Mouse (Mus musculus) layer of hippocampus, postnatal 10 days (tissue): ENCODE data around the gene Rreb1. TPM values are rescaled to one million over a fixed set of nuclear protein-coding genes. Genes with fewer than 3 reads are reported as not detected.

Experiments
- DNase-seq, 2 experiments: peaks; one replicate each; pipeline ENCODE4 v3.0.0; 2021; ENCODE audit warnings: low spot score in 2 of 2
- total RNA-seq, 2 experiments: library from RNA; stranded (reverse); gene quantifications; 2 replicates each; pipeline ENCODE4 v1.2.3; 2021

Rreb1 gene
- total RNA-seq, 2 experiments from 2014 or later: 22.9 to 27.5 TPM

- no peak for DNase-seq
These were observed 130.3 kb downstream of the Rreb1 start for GRCm38 (mm10) chr13:37908493-37908892.

GRCm38 (mm10) chr13:37909225-37909624 is 131.0 kb downstream of the Rreb1 start:
- DNase-seq: no peak

- DNase-seq: no peak
These were observed 133.8 kb downstream of the Rreb1 start for GRCm38 (mm10) chr13:37912011-37912410.

- no peak for DNase-seq
These were observed 134.6 kb downstream of the Rreb1 start for GRCm38 (mm10) chr13:37912591-37913467.

GRCm38 (mm10) chr13:37913963-37914362 is 135.8 kb downstream of the Rreb1 start:
- no peak for DNase-seq

GRCm38 (mm10) chr13:37918336-37919261 is 140.4 kb downstream of the Rreb1 start:
- no peak for DNase-seq

- DNase-seq: no peak
These were observed 141.6 kb downstream of the Rreb1 start for GRCm38 (mm10) chr13:37919711-37920277.

GRCm38 (mm10) chr13:37920727-37921126 is 142.5 kb downstream of the Rreb1 start:
- no peak for DNase-seq

GRCm38 (mm10) chr13:37923091-37923490 is 144.9 kb downstream of the Rreb1 start:
- no peak for DNase-seq

GRCm38 (mm10) chr13:37923643-37924460 is 145.7 kb downstream of the Rreb1 start:
- no peak for DNase-seq

GRCm38 (mm10) chr13:37924461-37924948 is 146.3 kb downstream of the Rreb1 start:
- DNase-seq: no peak

GRCm38 (mm10) chr13:37926394-37926793 is 148.2 kb downstream of the Rreb1 start:
- no peak for DNase-seq

- no peak for DNase-seq
These were observed 151.3 kb downstream of the Rreb1 start for GRCm38 (mm10) chr13:37929532-37929931.

- no peak for DNase-seq
These were observed 151.9 kb downstream of the Rreb1 start for GRCm38 (mm10) chr13:37930091-37930490.

GRCm38 (mm10) chr13:37930621-37931020 is 152.4 kb downstream of the Rreb1 start:
- DNase-seq: no peak

GRCm38 (mm10) chr13:37931210-37931922 is 153.2 kb downstream of the Rreb1 start:
- DNase-seq: no peak

GRCm38 (mm10) chr13:37934075-37934474 is 155.9 kb downstream of the Rreb1 start:
- no peak for DNase-seq

- no peak for DNase-seq
These were observed 156.7 kb downstream of the Rreb1 start for GRCm38 (mm10) chr13:37934920-37935319.

GRCm38 (mm10) chr13:37936351-37936750 is 158.2 kb downstream of the Rreb1 start:
- DNase-seq: no peak

- DNase-seq: no peak
These were observed 162.0 kb downstream of the Rreb1 start for GRCm38 (mm10) chr13:37940167-37940566.
